Mouse (Mus musculus): ENCODE measurements at regions not wholly inside any gene's neighbourhood (a gene's known extent, or its start where the extent isn't known, plus 50 kb on each side); places are given as distances from the start of the nearest gene placed in this dataset.

- no peak for DNase-seq
These were observed 126.6 kb downstream of the Gm9733 start for GRCm38 (mm10) chr3:15205266-15206229.

DNA sequence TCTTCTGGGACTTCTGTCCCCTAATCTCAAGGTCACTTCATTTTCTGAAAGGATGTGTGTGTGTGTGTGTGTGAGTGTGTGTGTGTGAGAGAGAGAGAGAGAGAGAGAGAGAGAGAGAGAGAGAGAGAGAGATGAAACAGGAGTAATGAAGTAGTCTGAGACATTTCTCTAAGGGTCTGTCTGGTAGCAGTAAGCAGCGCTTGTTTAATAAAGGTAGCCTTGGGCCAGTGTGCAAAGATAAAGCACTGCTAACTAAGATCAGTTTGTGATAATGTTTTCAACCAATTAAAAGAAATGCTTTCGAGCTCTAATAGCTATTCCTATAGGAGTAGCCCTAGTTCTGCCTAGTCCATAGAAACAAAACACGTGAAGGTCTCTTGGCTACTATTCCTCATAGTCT lies 119.7 kb downstream of the Gm9733 start:
- DNase-seq: no peak

GRCm38 (mm10) chr3:15217591-15217990 lies 114.5 kb downstream of the Gm9733 start:
- no peak for DNase-seq

DNA sequence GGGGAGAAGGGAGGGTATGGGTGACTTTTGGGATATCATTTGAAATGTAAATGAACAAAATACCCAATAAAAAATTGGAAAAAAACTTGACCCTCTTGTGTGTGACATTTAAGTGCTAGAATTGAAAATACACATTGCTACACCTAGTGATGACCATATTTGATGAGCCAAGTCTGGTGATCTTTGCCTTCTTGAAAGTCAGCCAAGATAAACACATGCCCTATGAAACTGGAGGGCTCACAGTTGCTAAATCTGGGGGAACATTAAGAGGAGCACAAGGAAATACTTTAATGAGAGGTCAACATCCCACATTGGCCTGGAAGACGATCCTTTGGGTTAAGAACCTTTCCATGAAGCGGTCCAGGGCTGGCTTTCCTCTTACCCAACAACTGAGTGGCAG lies 112.8 kb downstream of the Gm9733 start:
- DNase-seq: no peak

DNA sequence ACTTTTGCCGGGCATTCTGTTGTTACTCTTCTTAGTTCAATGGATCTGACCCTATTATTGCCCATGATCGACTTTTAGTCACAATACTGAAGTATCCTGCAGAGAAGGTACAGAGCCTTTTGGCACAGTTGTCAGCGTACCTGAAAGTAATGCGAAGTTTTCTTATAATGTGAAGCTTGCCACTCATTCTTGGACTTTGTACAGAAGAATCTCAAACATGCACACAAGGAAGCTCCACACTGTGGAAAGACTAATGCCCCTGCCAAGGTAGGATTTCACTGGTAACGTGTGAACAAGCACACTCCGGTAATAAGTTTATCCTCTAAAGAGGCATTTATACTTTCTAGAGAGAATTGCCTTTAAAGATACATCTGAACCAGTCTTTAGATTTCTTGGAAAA lies 108.8 kb downstream of the Gm9733 start:
- DNase-seq: no peak

DNA sequence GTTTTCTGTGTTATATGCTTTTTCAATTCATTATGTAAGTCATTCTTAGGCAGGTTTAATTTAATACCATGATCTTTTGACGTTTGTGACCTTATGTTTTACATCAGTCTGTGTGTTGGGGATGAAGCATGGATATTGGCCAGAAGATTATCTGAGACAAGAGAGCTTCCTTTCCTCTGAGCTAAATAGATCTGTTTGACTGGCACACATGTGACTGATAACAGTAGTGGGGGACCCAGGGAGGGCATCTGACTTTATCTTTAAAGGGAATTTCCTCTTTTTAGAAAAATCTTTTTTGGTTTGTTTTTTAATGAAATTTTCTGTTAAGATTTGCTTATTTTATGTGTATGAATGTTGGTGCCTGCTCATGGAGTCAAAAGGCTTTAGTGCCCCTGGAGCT lies 107.7 kb downstream of the Gm9733 start:
- no peak for DNase-seq

GRCm38 (mm10) chr3:15228641-15229040 lies 103.5 kb downstream of the Gm9733 start:
- DNase-seq: no peak

- no peak for DNase-seq
These were observed 101.9 kb downstream of the Gm9733 start for GRCm38 (mm10) chr3:15230204-15230603.

GRCm38 (mm10) chr3:15231433-15231832 lies 100.7 kb downstream of the Gm9733 start:
- no peak for DNase-seq

DNA sequence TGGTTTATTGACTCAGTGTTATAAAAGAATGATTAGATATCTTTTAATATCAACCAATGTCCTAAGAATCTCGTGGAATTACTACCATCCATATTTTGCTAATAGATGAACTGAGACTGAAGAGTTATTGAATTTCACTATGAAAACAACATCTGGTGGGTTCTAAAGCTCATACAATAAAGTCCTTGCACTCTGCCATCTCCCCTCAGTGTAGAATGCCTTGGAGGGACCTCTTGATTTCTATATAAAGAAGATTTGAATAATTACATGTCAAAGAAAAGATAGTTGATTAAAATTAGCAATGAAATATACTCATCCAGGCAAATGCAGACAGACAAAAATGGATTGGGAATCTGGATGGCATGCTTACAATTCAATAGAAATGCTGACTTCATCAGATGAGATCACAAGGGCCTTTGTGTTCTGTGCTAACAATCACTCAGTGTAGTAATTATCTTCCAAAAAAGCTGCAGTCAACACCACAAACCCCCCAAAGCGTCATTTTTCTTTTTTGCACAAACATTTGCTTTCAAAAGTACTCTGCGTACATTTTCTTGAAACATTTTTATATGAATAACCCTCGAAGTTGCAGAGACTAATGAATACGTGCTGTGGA lies 94.2 kb downstream of the Gm9733 start:
- no peak for DNase-seq

GRCm38 (mm10) chr3:15242388-15242787 lies 89.7 kb downstream of the Gm9733 start:
- DNase-seq: no peak

GRCm38 (mm10) chr3:15243584-15243983 lies 88.5 kb downstream of the Gm9733 start:
- DNase-seq: no peak

GRCm38 (mm10) chr3:15244999-15245398 lies 87.1 kb downstream of the Gm9733 start:
- DNase-seq: peak in 1 of 2 experiments; percentile 14

All from spleen, adult 18-20 months (tissue).